Mouse (Mus musculus) thymus, adult 18-20 months (tissue): Measurements from ENCODE around the gene Diablo.

Experiments
- DNase-seq, 2 experiments: peaks; one replicate each; pipeline ENCODE4 v3.0.0; 2022; ENCODE audit warnings: mixed read lengths in 2 of 2

The Diablo gene

DNA sequence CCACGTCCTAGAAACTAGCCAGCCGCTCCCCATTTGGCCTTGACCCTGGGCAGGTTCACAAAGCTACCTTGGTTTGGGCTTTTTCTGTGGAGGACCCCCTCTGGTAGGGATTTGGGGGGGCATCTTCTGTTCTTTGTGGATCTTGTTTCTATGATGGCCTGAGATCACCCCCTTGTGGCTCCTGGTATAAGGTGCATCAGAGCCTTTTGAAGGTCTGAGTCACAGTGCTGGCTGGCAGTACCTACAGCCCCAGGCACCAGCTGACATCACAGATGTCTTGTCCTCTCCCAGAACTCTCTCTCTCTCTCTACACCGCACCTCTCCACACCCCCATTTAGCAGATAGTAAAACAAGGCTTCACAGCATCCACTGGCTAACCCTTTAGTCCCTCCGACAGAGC is 24.3 kb downstream of the Diablo start:
- DNase-seq = no peak

DNA sequence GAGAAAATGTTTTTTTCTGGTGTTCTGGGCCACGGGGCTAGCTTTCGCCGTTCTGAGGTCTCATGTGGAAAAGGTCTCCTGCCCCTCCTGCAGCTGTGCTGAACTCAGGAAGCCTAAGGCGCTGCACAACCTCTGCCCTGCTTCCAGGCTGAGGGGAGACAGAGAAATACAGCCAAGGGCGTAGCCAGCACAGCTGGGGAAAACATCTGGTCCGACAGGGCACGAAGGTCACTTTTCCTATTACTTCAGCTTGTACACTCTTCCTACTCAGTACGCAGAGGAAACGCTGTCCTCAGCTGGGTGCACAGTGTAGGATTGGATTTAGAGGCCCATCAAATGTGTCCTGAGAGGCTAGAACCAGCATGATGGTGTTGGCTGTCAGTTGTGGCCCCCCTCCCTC is 34.0 kb downstream of the Diablo start:
- no peak for DNase-seq

DNA sequence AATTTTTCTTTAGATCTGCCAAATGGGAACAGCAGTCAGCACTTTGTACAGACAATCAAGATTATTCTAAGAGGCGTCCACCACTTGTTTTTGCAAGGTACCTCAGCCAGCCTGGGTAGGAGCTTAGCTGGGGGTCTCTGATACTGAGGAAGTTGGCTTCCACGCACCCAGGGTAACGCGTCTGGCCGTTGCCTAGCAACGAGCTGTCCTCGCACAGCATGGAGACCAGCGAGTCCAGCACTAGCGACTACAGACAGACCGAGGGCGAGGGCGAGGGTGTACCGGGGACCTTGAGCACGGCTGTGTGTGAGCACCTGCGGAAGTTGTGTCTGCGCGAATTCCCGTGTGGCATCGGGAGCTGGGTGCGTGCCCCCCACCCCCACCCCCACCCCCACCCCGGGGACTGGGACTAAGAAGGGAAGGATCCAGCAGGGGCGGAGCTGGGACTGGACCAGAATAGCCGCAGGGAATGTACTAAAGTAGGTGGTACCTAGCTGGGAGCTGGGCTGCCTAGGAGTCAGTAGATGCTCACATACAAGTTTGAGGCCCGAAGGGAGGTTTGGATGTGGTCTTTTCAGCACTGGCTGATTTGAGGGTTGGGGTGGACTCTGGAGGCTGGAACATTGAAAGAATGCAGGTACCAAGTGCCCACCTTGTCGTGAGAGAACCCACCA is 34.7 kb downstream of the Diablo start, which contains the start of the genes Lrrc43 and Il31:
Gene Lrrc43 (plus strand): TSS at position 194 of the 674 bp plus-strand sequence.
Gene Il31 (minus strand): TSS at position 378 of the 674 bp plus-strand sequence.
- DNase-seq = no peak

DNA sequence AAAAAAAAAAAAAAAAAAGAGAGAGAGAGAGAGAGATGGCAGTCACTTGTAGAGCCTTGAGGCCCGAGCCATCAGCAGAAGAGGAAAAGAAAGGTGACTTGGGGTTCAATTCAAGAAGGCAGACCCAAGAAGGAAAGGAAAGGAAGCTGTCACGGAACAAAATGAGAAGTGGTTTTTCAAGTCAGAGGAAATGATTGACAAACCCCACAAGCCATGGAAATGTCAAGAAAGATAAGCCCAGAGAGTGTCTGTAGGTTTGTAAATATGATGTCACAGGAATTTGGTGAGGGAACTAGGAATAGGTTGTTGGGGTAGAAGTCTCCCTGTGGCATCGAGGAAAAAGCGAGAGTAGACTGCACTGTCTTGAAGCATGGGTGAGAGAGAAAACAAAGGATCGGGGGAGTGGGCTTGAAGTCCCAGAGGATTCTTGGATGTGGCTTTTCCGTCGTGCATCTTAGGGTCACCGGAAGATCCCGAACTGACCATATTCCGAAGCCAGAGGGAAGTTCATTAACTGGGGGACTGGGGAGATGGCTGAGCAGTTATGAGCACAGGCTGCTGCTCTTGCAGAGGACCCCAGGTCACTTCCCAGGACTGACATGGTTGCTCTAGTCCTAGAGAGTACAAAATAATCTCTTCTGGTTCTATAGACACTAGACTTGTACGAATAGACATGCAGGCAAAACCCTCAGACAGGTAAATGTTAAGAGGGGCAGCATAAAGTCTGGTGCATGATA is 36.1 kb downstream of the Diablo start:
- DNase-seq = no peak

DNA sequence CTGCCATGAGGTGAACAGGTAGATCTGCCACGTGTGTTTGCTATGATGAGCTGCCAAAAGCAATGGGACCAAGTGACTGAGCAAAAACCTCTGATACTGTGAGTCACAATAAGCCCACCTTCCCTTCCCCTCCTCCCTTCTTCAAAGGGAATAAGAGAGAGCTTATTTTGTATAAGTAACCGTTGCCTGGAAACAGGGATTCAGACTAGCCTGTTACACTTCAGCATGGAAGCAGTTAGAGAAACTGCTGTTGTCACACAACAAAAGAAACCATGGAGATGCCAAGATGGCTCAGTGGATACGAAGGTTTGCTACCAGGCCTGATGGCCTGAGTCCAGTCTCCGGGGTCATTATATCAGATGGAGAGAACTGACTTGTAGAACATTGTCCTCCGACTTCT is 50.2 kb downstream of the Diablo start:
- DNase-seq = no peak

DNA sequence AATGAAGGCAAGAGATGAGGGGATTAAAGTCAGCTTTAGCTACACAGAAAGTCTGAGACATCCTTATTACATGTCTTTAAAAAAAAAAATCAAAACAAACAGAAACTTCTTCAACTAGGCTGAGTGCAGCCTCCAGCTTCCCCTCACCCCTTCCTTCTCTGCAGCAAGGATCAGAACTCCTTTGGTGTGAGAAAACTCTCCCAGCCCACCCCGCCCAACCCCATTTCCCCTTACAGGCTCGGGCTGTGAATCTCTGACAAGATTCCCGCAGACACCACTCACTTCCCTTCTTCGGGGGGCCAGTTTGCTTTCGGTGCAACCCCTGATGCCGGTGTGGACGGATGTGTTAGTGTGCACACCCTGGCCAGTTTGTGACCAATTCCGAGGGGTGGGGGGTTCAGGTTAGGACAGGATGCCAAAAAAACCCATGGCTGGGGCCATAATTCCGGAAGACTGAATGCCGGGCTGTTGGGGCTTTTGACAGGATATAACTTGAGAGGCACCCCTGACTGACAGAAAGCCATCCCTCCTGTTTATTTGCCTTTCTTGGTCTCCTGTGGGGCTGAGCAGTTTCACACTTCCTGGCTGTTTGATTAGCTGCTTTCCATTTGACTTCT is 53.1 kb downstream of the Diablo start:
- no peak for DNase-seq

DNA sequence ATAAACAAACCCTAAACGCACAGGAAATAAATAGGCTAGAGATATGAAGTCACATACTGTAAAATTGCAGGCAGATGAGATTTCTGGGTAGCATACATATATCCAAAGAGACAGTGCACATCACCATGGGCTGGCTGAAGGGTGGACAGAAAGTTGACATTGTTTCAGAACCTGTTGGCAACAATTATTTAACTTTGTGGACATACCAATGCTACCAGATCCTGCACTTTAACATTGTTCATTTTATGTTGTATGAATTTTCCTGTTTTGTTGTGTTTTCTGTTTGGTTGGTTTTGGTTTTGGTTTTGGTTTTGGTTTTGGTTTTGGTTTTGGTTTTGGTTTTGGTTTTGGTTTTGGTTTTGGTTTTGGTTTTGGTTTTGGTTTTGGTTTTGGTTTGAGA is 59.3 kb downstream of the Diablo start:
- no peak for DNase-seq

DNA sequence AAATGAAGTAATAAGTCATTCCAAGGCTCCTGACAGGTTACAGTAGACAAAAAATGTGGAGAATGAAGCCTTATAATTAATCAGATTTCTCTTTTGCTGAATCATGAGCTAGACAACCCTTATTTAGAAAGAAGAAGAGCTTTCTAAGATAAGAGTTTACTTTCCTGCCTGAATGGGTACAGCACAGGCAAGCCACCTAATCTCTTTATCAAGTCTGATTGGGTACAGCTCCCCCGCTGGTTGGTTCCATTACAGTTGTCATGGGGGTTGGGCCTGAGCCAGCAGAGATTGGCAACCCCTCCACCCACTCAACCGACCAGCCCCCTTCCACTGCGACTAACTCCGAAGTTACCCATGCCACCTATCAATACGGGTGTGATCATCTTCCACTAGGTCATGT is 62.6 kb downstream of the Diablo start:
- no peak for DNase-seq
